Mouse (Mus musculus) induced T-regulatory cell, adult 2 months (primary cell): ENCODE measurements around the gene Tbrg1.

Experiments used
- DNase-seq: peaks from one replicate; pipeline ENCODE4 v3.0.0-alpha.2; 2012; ENCODE audit warnings: low read depth

Tbrg1 gene

DNA sequence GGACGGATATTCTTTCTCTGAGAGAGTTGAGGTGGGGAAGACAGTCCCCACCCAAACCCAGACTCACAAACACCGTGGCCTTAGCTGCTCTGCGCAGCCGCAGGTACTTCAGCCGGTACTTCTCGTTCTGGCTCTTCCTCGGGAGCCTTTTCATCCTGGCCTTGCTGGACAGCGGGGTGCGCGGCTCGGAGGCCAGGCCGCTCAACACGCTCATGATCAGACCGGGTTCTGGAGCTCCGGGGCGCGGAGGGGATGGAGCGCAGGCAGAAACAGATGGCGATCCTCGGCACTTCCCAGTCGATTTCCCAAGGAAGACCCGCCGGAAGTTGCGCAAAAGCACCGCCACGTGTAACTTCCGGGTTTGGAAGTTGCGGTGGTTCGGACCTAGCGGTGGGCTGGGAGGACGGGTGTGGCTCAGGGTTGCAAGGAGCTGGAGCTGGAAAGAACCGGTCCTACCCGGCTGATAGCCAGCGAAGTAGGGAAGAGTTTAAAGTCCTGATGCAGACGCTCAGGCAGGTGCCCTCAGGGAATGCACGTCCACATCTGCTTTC lies at the start of gene Tbrg1:
Tbrg1 (minus strand) TSS at position 382 of the 551 bp plus-strand sequence.
- DNase-seq, result peak; percentile 74

DNA sequence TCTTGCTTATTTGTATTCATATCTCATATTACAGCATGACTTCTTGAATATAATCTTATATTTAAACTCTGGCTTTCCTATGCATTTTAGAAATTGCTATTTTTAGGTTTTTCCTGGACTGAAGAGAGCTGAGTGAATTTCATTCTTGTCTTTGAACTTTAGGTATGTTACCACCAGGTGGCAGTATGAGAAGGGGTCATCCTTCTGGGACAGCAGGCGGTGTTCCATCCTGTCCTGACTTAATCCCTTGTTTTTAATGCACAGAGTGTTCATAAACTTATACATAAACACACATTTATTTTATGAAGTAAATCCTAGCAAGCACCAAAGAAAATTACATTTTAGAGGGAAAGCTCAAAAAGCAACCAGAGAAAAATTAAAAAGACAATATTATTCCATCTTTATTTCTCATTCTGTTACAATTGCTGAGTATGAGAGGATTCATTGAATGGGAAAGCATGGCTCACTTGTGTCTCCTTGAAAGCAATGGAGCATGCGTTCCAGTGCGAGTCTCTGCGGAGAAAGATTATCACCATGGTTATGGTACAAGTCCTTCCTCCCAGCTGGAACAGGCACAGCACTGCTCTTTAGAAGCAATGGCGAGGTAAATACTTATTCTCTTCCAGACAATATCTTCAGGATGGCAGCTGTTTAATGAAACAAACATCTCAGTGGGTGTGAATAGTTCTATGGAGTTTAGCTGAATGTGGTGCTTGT lies 33.0 kb upstream of the Tbrg1 start:
- DNase-seq, result peak; percentile 29

DNA sequence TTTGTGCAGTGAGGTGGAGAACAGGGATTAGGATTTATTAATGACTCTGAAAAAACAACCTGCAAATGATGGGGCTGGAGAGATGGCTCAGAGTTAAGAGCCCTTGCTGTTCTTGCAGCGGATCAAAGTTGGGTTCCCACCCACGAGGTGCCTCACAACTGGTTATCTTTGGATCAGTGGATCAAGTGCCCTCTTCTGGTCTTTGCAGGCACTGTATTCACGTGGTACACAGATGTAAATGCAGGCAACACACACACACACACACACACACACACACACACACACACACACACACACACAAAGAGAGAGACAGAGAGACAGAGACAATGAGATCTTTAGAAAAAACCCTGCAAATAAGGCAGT lies 30.8 kb upstream of the Tbrg1 start:
- no peak for DNase-seq

DNA sequence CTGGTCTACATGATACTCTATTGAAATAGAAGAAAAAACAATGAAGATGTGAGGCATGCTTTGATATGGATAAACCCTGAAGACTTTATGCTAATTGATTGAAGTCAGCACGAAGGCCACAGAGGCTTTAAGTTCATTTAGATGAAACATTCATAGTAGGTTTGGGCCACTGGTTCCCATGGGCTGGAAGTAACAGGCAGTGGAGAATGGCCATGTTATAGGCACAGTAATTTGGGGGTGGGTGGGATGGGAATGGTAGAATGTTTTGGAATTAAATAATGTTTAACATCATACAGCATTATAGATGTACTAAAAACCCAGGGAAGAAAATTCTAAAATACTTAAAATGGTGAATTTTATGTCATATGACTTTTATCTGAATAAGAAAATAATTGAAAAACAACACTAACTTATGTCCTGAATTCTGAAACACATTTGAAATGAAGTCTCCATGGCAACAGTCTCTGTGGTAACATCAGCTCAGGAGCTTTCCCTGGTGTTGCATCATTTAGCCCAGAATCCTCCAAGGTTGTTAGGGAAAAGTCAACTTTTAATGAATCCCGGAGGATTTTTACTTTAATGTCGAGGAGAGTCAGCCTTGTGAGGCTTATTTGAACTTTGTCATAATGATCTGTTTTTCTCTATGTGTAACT lies 30.3 kb upstream of the Tbrg1 start:
- DNase-seq, result no peak

DNA sequence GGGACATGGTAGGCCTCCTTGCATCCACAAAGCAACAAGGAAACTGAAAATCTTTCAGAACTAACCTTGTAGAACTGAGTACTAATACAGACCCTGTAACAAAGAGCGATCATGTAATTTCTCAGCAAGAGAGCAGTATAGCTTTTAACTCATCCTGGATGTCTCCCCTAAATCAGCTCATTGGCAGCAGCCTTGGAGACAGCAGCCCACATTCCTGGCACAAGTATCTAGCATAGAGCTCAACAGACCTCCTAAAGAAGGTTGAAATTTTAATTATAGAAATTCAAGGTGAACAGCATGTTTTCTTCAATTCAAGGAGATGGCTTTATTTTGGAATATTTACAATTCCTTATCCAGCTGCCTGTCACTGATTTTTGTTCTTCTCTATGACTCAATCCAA lies 24.0 kb upstream of the Tbrg1 start:
- no peak for DNase-seq

DNA sequence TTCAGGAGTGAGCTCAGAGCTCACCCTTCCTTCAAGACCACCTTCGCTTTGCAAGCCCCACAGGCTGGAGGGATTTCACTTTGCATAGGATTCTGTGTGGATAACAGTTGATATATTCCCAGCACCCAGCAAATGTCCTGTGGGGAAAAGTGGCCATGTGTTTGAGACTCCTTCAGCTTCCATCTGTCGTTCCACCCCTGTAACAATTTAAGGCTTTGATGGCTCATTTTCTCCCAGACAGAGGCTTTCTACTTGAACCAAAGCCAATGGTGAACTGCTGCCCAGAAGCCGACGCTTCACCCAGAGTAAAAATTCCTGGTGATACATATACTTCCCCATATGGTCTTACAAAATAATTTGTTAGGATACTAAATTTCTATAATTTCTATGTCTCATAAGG lies 18.2 kb upstream of the Tbrg1 start:
- no peak for DNase-seq

DNA sequence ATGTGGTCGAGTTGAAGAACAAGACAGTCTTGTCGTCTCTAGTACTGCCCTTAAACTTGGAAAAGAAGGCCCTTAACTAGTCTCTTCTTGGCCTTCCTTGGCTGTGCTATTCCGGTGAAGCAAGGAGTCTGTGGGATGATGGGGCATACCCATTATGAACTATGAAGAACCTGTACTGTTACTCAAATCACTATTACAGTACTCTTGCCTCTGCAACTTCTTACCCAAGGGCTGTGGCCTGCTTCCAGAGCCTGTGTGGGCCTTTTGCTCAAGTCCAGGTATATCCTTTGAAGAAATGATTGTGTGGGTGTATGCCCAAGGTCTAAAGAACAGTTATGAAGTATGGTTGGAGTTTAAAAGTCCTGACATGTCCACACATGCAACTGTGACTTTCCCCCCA lies 13.1 kb upstream of the Tbrg1 start:
- no peak for DNase-seq

DNA sequence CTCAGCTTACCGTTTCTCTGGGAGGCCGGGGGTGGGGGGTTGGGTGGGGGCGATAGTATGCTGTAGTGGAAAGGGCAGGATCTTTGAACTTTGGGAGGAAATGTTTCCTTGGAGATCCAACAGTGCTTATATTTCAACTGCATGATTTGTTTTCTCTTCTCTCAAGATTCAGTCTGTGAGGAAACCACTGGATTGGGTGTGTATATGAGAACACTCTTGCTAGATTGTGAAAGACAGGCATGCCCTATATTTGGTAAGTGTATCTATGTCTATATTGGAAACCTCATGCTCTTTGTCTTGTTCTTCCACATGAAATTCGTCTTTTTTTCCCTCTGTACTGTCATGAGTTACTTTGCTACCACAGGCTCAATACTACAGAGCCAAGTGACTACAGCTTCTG lies 12.6 kb upstream of the Tbrg1 start:
- DNase-seq, result no peak

DNA sequence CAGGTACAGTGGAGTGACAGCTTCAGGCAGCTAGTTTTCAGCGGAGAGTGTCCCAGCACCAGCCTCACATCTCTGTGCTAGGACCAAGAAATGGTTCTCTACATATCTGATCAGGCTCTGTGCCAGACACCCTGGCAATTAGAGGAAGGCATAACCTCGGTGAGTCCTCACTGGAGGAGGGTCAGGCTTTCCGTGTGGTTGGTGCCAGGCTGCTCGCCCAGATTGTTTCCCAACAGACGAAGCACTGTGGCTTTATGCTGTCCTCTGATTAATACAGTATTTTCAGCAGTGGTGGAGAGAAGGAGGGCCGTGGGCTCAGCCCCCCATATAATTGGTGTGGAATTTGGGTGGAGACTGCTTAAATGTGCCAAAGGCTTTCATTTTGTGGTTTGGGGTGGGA lies 12.0 kb upstream of the Tbrg1 start, which contains the start of gene Panx3:
Panx3 (minus strand) TSS at position 121 of the 400 bp plus-strand sequence.
- DNase-seq, result no peak

DNA sequence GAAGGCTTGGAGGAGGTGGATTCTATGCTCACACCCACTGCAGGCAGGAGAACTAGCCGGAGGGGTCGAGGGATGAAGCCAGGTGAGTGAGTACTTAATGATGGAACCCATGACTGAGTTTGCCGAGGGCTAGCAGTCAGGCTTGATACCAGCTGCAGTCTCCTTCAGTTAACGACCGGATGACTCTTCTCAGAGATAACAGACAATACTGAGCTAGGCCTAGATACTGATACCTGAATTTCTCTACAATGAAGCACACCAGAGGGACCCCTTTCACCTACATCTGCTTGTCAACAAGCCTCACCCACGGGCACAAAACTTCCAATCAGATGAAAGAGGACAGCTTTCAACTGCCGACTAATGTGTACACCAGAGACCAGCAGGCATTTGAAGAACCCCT lies 8.9 kb upstream of the Tbrg1 start:
- DNase-seq, result no peak

DNA sequence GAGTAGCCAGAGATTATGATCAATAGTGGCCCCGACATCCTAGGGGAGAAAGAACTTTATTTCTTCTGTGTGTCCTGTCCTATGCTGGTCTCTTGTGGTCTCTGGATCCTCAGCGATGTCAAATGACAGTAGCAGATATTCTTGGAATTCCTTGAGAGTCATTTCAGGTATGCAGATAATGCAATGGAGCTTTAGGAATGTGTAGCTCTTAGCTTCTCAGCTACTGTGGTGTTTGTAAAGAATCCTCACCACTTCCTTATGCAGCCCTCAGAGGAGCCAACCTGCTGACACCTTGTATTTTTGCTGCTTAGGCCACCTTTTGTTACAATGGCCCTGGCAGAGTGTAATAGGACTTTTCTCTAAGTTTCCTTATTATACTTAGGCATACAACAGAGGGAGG lies 7.5 kb upstream of the Tbrg1 start:
- no peak for DNase-seq

DNA sequence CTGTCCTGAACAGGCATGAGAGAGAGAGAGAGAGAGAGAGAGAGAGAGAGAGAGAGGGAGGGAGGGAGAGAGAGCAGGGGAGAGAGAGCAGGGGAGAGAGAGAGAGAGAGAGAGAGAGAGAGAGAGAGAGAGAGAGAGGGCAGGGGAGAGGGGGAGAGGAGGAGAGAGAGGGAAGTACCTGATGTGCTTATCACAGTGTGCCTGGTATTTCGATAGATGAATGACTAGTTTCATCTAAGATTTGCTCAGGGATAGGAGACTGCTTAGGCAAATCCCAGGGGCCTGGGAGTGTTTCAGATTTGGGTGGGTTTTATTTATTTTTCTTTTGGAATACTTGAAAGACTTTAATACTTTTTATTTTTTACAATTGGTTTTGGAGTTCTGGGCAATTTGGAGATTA lies 6.1 kb upstream of the Tbrg1 start:
- no peak for DNase-seq

DNA sequence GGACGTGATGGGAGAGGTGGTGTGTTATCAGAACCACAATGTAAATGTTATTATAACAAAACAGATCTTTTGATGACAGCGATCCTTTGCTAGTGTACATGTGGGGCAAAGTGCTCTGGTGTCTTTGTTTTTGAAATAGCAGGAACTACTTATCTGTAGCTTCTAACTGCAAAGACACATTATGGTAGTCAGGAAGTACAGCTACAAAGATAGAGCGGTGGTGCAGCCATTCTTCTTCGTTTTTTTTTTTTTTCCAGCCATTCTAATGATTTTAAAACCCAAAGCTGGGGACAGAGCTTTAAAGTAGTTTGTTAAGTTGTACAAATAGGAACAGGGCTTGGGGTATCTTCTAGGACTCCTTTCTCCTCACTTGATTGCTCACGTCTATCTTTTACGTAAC lies 2.3 kb upstream of the Tbrg1 start:
- no peak for DNase-seq

DNA sequence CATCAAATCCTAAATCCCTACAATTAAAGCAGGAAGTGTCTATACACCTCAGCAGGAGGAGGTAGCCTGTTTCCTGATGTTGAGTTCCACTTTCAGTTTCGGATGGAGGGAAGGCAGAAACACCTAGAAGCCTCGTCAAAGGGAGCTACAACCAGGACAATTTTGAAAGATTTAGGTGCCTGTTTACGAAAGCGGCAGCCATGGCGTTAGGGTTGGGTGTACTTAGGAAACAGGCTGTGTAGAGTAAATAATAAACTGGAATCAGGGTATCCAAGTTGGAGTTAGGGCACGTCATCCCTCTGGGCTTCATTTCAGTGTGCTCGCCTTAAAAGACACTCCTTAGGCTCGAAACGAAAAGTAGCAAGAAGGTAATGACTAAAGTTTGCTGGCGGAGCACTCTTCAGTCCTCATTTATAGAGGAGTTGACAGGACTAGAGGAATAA lies 652 bp downstream of the Tbrg1 start:
- DNase-seq, result peak; percentile 89

DNA sequence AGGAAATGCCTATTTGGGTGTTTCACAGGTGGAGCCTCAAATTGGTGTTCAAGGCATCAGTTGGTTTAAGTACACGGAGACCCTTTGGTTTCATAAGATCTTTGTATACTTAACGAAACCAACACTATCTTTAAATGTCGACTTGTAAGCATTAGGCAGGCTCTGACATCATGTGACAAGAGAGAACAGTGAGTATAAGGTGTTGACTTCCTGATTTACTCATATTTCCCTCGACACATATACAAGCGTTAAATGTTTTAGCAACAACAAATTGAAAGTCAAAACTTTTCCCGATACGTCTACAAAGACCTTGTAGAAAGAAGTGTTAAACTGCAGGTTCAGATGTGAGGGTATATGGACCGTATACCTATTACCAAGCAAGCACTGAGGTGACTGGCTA lies 1.2 kb downstream of the Tbrg1 start:
- peak; percentile 74 for DNase-seq

DNA sequence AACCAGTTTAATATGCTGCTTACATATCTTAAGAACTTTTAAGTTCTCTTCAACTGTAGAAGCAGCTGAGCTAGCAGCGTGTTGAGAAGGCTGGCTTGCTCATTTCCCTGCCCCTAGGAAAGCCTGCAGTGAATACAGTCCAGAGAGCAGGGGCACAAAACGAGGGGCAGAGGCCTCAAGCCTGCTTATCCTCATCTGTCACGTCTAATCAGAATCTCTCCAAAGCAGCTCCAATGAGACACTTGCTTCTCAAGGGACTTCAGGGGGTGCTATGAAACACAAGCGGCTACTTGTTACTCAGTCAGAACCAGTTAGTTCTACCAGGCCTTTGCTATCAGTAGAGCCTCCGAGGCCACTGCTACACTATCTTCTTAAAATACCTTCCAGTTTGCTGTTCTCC lies 3.3 kb downstream of the Tbrg1 start:
- DNase-seq, result no peak

DNA sequence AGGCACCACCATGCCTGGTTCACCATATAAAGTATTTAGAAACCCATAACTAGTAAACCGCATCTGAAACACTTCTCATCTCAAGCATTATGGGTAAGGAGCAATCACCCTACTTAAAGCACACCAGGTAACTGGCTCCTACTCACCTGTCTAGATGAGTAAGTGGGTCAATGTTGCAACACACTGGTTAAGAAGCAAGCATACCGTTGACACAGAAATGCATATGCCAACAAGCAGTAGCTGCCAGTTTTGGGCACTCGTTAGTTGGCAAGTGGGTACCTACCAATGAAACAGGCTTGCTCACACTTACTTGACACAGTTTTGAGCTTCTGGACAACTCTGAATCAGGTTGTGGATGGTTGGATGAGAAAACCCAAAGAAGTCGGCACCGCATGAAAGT lies 6.5 kb downstream of the Tbrg1 start:
- DNase-seq, result no peak

DNA sequence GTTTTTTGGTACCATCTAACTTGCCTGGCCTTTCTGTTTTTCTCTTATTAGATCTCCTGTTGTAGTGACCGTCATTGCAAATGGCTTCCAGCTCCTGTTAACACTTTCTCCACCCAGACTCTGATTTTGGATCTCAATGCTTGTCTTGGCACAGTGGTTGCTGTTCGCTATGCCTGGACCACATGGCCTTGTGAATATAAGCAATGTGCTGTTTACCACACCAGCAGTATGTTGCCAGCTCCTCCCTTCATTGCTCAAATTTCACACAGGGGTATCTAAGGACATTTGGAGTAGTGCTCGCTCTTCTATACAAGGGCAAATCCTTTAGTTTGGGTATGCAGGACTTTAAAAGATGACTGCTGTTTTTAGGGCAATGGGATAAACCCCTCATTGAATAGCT lies 10.9 kb downstream of the Tbrg1 start:
- DNase-seq, result no peak

DNA sequence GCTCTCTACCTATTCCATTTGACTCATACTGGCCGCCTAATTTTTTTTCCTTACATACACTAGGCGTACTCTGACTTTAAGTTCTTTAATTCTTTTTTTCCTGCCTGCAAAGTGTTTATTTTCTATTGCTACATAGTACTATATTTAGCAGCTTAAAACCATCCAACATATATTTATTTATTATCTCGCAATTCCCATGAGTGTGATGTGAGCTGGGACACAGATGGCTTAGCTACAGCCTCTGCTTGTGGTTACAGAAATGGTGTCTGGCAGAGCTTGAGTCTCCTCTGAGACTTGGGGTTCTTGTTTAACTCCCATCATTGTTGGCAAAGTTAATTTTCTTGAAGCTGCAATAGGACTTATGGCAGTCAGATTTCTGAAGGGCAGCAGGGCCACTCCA lies 18.4 kb downstream of the Tbrg1 start:
- DNase-seq, result no peak

DNA sequence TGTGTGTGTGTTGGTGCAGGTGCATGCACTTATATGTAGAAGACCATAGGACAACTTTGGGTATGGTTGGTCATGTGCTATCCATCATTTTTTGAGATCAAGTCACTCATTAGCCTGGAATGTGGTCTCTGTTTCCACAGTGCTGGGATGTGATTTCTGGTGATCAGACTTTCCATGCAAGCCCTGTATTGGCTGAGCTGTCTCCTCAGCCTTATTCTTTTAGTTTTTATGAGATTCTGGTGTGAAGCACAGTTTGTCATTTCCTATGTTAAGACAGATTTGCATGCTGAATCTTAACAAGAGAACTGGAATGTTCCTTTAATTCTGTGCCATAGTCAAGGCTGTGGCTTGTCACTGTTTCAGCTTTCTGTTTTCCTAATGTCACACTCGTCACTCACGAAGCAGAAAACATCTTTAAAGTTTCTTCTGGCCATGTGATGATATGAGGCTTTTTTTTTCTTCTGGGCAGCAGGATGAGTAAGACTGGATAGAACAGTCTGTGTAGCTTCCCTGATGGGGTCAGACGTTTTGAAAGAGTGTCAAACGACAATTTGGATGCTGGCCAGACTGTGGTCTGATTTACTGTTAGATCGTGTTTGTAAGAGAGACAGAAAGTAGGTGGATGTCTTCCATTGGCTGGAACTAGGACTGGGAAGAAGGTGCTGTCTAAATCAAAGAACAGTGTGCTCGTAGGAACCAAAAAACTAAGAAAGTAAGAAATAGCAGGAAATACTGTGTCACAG lies 20.1 kb downstream of the Tbrg1 start:
- DNase-seq, result no peak

DNA sequence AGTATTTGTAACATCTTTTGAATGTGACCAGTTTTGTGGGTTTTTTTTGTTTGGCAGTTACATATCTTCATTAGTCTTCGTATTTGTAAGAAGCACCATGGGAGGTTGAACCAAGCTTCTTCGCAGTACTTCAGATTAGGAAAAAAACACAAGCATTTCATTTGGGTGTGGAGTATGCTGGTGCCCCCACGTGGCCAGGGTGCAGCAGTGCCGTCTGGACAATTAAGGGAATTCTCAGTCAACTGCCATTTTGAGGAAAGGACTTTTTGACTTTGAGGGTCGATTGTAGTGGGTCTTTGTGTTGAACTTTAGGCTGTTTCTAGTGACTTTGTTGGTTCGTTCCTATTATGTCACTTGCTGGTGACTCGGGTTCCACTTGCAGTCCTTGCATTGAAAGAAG lies 20.8 kb downstream of the Tbrg1 start:
- DNase-seq, result peak; percentile 49

DNA sequence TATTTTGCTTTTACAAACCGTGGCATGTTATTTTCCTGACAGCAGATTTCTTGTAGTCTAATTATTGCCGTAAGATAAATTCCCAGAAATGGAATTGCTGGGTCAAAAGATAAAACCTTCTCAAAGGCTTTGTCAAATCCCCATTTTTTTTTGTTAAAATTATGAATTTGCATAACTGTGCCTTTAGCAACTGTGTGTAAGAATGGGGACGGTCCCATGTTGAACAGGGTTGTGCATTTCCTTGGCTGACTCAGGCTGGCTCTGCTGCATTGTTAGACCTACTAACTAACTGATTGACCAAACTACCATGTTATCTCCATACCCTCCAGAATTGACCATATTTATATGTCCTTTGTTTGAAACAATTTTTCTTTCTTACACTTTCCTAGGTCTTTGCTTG lies 22.8 kb downstream of the Tbrg1 start:
- no peak for DNase-seq

DNA sequence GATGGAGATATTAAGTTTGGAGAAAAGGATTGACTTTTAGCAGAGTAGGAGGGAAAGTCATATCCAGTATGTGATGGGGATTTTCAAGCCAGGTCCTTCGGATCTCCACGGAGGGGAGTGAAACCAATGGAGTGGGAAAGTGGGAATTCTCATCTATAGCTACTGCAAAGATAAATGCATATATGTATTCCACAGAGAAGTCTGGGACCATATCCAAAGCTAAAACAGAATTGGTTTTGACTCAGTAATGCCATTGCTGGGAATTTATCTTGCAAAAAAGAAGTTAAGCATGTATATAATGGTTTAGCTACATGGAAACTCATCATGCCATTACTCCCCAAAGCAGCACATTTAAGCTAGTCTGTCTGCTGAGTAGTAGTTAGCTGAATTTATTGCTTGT lies 24.8 kb downstream of the Tbrg1 start:
- no peak for DNase-seq
